Mouse (Mus musculus): ENCODE measurements at regions not wholly inside any gene's neighbourhood (a gene's known extent, or its start where the extent isn't known, plus 50 kb on each side); places are given as distances from the start of the nearest gene placed in this dataset.
"Not testable (repeated sequence)": the region's sequence is repeated elsewhere in the genome, so short reads cannot be mapped to it uniquely, and the experiment has no call there.

DNA sequence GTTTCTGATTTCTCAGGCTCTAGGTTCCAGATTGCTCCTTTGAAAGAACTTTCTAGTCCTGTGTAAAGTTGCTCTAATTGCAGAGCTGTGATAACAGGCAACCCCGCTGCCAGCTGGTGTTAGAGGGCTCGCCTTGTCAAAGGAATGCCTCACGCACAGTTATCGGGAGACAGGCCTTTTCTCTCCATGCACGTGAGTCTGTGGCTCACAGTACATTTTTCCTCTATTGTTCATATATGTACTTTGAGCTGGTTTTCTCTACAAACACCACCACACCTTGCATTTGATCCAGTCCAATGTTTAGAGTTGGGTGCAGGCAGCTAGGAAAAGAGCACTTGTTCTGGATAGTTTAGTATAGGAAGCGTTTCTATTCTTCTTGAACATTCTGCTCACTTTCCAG lies 151.6 kb upstream of the Rhobtb1 start:
- 93% methylated on average over 6 of the region's 6 CpGs for WGBS

DNA sequence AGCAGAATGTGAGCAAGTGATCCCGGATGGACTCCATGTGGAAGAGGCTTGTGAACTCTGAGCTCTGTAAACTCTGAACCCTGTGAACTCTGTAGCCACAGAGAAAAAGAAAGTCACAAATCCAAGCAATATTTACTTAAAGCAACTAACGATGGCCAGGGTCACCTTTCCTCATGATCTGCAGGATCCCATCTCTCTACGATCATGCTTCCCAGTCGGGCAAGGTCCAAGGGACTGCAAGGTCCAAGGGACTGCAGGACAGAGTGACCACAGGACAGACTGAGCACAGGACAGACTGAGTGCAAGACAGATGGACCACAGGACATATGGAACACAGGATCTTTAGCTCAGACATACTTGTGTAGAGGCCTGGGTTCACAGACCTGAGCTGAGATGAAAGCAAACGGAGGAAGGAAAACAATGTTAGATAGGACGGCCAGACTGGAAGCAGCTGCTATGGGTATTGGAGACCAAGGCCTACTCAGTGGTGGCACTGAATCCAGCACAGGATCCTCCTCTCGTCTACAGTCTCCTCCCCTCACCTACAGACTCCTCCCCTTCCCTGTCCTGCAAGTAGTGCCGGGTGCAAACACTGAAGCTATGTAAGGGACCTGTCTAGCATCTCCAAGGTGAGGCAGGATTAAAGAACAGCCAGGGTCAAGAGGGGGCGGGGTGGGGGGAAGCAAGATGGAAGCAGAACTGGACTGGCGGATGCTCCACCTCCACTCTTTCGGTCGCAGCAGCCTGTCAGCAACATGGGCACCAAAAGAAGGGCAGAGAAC lies 149.4 kb upstream of the Rhobtb1 start:
- H3K9ac ChIP-seq (replicated peaks; ENCODE audit: low read length) = no peak overlapping the region
- H3K4me2 ChIP-seq (ENCODE audit: low read length) = no peak overlapping the region
- no peaks in the 10 kb centered on the region for H3K36me3 ChIP-seq (ENCODE audit: control insufficient read depth, insufficient read depth, low read length)
- H3K9me3 ChIP-seq (ENCODE audit: control insufficient read depth, low read length) = no peaks in the 10 kb centered on the region
- no peak overlapping the region for H3K4me3 ChIP-seq (replicated peaks; ENCODE audit: low read depth, low read length)
- DNase-seq (no peak), ATAC-seq (ENCODE audit: low FRiP score, low TSS enrichment) (no peak)
- no peaks in the 10 kb centered on the region for H3K4me1 ChIP-seq (ENCODE audit: control insufficient read depth, insufficient read depth, low read length)
- no peaks in the 10 kb centered on the region for H3K27me3 ChIP-seq (ENCODE audit: control insufficient read depth, insufficient read depth, low read length)
- H3K27ac ChIP-seq (replicated peaks; ENCODE audit: low read depth, low read length) = no peak overlapping the region
- 92% methylated on average over 12 of the region's 12 CpGs for WGBS

More for the DNA sequence above, 151.6 kb upstream of the Rhobtb1 start:
- Histone ChIP-seq H3K4me3 (replicated peaks; ENCODE audit: low read depth, low read length) (no peak overlapping the region), H3K9ac (replicated peaks; ENCODE audit: low read length) (no peak overlapping the region), H3K9me3 (ENCODE audit: control insufficient read depth, low read length) (no peaks in the 10 kb centered on the region), H3K27me3 (ENCODE audit: control insufficient read depth, insufficient read depth, low read length) (no peaks in the 10 kb centered on the region), H3K27ac (replicated peaks; ENCODE audit: low read depth, low read length) (no peak overlapping the region), H3K36me3 (ENCODE audit: control insufficient read depth, insufficient read depth, low read length) (no peaks in the 10 kb centered on the region), H3K4me2 (ENCODE audit: low read length) (no peak overlapping the region), H3K4me1 (ENCODE audit: control insufficient read depth, insufficient read depth, low read length) (no peaks in the 10 kb centered on the region)
- ATAC-seq (ENCODE audit: low FRiP score, low TSS enrichment) (no peak), DNase-seq (no peak)

DNA sequence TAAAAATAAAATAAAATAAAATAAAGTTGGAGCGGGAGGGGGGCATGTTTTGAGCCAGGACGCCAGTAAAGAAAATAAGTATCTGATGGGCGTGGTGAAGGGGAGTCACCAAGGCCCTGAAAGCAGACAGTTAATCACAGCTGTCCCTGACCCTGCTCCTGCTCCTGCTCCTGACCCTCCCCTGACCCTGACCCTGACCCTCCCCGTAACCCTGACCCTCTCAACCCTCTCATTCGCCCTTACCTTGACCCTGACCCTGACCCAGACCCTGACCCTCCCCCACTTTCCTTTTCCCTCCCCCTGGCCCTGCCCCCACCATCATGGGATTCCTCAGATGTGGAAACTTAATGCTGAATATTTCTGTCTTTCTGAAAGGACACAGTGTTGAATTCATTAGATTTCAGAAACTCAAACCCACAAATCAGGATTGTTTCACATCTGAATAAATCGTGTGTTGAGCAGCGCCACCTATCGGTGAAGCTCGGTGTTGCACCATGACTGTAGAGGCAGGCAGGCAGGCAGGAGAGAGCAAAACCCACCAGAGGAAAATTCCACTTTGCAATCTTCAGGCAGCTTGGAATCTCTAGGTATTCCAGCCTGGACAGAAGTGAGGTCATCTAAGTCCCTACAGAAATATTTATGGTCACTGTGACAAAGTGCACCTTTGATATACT lies 145.9 kb upstream of the Rhobtb1 start:
- Histone ChIP-seq H3K4me2 (ENCODE audit: low read length) (no peak overlapping the region), H3K9ac (replicated peaks; ENCODE audit: low read length) (no peak overlapping the region), H3K36me3 (ENCODE audit: control insufficient read depth, insufficient read depth, low read length) (no peaks in the 10 kb centered on the region), H3K27ac (replicated peaks; ENCODE audit: low read depth, low read length) (no peak overlapping the region), H3K9me3 (ENCODE audit: control insufficient read depth, low read length) (no peaks in the 10 kb centered on the region), H3K4me3 (replicated peaks; ENCODE audit: low read depth, low read length) (no peak overlapping the region), H3K27me3 (ENCODE audit: control insufficient read depth, insufficient read depth, low read length) (no peaks in the 10 kb centered on the region), H3K4me1 (ENCODE audit: control insufficient read depth, insufficient read depth, low read length) (no peaks in the 10 kb centered on the region)
- ATAC-seq (ENCODE audit: low FRiP score, low TSS enrichment) = no peak
- peak; percentile 89 for DNase-seq
- 54% methylated on average over 9 of the region's 9 CpGs for WGBS

DNA sequence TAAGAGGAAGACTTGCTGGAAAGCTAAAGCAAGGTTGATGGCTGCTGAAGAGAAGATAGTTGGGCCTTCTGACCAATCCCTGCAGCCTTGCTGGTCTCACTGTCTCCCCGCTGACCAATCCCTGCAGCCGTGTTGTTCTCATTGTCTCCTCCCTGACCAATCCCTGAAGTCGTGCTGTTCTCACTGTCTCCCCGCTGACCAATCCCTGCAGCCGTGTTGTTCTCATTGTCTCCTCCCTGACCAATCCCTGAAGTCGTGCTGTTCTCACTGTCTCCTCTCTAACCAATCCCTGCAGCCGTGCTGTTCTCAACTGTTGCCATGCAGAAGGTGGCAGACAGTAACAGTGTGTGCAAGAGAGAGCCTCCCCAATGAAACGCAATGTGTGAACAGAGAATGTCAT lies 142.6 kb upstream of the Rhobtb1 start:
- H3K9ac ChIP-seq (replicated peaks; ENCODE audit: low read length); H3K36me3 ChIP-seq (ENCODE audit: control insufficient read depth, insufficient read depth, low read length); H3K4me1 ChIP-seq (ENCODE audit: control insufficient read depth, insufficient read depth, low read length); H3K4me3 ChIP-seq (replicated peaks; ENCODE audit: low read depth, low read length); H3K27ac ChIP-seq (replicated peaks; ENCODE audit: low read depth, low read length); H3K9me3 ChIP-seq (ENCODE audit: control insufficient read depth, low read length); ATAC-seq (ENCODE audit: low FRiP score, low TSS enrichment); H3K4me2 ChIP-seq (ENCODE audit: low read length); DNase-seq; H3K27me3 ChIP-seq (ENCODE audit: control insufficient read depth, insufficient read depth, low read length): not testable (repeated sequence)
- WGBS = 93% methylated on average over 8 of the region's 8 CpGs

DNA sequence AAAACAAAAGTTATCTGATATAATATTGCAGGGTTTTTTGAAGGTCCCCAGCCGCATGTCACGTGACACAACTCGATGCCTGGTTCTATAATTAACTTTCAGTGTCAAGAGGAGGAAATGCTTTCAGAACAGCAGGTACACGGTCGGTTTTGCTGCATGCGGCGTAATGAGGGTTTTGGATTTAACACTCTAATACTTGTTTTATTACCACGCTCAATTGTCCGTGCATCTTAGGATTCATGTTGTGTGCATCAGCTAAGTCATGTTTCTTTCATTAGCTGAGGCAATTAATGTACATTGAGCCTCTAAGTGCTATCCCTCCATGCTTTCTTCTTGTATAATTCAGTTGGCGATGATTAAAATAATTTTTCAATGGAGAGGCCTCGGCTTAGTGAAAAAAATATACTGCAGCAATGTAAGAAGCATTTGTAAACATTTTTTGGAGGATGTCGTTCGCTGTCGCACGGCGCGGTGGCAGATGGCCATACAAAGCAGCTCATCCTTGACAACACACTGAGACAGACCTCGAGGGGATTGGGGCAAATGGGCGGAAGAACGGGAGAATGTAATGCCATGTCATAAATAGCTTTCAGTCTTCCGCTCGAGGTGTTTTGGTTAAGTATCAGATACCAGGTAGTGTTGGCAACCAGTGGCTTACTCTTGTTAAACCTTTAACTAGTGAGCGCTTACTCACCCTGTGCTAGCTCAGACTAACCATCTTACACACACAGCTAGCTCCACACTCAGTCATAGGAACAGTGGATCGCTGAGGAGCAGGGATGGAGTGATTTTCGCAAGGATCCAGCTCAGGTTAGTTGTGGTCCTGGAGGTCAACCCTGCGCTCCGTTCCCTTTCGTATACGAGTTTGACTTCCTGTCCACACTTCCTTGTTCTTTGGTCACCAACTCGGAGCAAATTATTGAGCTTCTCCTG lies 130.2 kb upstream of the Rhobtb1 start:
- Histone ChIP-seq H3K4me1 (ENCODE audit: control insufficient read depth, insufficient read depth, low read length) (no peaks in the 10 kb centered on the region), H3K4me2 (ENCODE audit: low read length) (peak overlapping the region; percentile 36), H3K36me3 (ENCODE audit: control insufficient read depth, insufficient read depth, low read length) (no peaks in the 10 kb centered on the region), H3K9me3 (ENCODE audit: control insufficient read depth, low read length) (no peaks in the 10 kb centered on the region), H3K27ac (replicated peaks; ENCODE audit: low read depth, low read length) (peak overlapping the region; percentile 49), H3K27me3 (ENCODE audit: control insufficient read depth, insufficient read depth, low read length) (no peaks in the 10 kb centered on the region), H3K9ac (replicated peaks; ENCODE audit: low read length) (no peak overlapping the region), H3K4me3 (replicated peaks; ENCODE audit: low read depth, low read length) (no peak overlapping the region)
- WGBS = 66% methylated on average over 30 of the region's 30 CpGs
- ATAC-seq (ENCODE audit: low FRiP score, low TSS enrichment) = no peak
- peak; percentile 67 for DNase-seq

DNA sequence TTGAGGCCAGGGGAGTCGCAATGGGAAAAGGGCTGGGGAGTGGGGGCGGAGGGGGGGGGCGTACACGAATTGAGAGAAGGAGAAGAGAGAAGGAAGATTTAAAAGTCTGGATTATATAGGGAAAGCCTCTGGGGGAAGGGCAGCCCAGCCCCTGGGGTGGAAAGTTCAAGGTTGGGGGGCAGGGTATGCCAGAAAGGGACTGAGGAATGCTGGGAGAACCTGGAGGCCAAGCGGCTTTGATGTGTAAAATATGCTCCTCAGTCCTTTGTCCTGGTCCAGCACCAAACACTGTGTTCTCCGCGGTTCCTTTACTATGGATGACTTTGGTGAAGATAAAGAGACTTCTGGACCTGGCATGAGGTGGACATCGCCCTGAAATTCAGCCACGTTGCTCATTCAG lies 117.8 kb upstream of the Rhobtb1 start:
- H3K27ac ChIP-seq (replicated peaks; ENCODE audit: low read depth, low read length) = no peak overlapping the region
- DNase-seq (no peak), ATAC-seq (ENCODE audit: low FRiP score, low TSS enrichment) (no peak)
- H3K9me3 ChIP-seq (ENCODE audit: control insufficient read depth, low read length) = no peaks in the 10 kb centered on the region
- H3K36me3 ChIP-seq (ENCODE audit: control insufficient read depth, insufficient read depth, low read length) = no peaks in the 10 kb centered on the region
- H3K4me2 ChIP-seq (ENCODE audit: low read length) = no peak overlapping the region
- H3K9ac ChIP-seq (replicated peaks; ENCODE audit: low read length) = no peak overlapping the region
- H3K4me1 ChIP-seq (ENCODE audit: control insufficient read depth, insufficient read depth, low read length) = no peaks in the 10 kb centered on the region
- no peaks in the 10 kb centered on the region for H3K27me3 ChIP-seq (ENCODE audit: control insufficient read depth, insufficient read depth, low read length)
- 72% methylated on average over 9 of the region's 9 CpGs for WGBS
- no peak overlapping the region for H3K4me3 ChIP-seq (replicated peaks; ENCODE audit: low read depth, low read length)

DNA sequence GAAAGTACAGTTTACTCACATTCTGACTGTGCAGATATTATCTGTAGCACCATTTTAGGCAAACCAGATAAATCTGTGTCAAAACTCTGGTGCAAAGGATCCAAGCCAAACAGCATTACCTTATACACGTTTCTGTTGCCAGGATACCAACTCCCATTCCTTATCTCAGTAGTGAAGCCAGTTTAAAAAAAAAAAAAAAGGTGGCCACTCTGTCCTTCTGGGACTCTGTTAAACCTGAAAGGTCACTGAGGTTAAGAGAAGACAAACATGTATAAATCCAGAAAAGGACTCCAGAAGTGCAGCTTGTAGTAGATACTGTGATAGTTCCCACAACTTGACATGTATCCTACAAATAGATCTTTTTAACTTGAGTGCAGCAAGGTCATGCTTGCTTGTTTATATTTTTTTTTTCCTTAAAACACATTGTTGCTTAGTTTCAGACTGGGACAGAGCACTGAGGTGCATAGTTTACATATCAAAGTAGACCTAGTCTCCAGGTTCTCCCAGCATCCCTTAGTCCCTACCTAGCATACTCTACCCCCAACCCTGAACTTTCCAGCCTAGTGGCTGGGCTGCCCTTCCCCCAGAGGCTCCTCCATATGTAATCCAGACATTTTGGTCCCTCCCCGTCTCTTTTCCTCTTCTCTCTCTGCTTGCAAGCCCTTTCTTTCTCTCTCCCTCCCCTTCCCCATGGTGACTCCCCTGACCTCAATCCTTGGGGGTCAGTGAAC lies 116.7 kb upstream of the Rhobtb1 start:
- H3K27me3 ChIP-seq (ENCODE audit: control insufficient read depth, insufficient read depth, low read length) = no peaks in the 10 kb centered on the region
- no peaks in the 10 kb centered on the region for H3K4me1 ChIP-seq (ENCODE audit: control insufficient read depth, insufficient read depth, low read length)
- ATAC-seq (ENCODE audit: low FRiP score, low TSS enrichment) = no peak
- no peak overlapping the region for H3K9ac ChIP-seq (replicated peaks; ENCODE audit: low read length)
- H3K9me3 ChIP-seq (ENCODE audit: control insufficient read depth, low read length) = no peaks in the 10 kb centered on the region
- no peak overlapping the region for H3K4me2 ChIP-seq (ENCODE audit: low read length)
- no peaks in the 10 kb centered on the region for H3K36me3 ChIP-seq (ENCODE audit: control insufficient read depth, insufficient read depth, low read length)
- no peak overlapping the region for H3K27ac ChIP-seq (replicated peaks; ENCODE audit: low read depth, low read length)
- DNase-seq = no peak
- WGBS = 57% methylated on average over 2 of the region's 2 CpGs
- H3K4me3 ChIP-seq (replicated peaks; ENCODE audit: low read depth, low read length) = no peak overlapping the region

DNA sequence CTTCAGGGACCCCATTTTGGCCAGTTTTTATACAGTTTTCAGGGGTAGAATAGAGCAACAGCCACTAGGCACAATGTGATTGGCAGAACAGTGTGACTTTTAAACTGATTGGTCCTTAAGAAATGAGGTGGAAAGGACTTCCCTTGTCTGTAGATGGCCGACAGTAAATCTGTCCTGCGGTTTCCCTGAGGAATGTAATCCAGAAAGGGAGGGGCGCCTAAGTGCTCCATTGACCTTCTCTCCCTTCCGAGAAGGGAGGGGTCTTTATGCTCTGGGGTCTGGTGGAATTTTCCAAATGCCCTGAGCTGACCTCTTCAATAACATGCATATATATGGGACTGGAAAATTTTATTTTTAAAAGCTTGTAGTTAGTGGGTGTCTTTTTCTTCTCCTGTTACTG lies 115.7 kb upstream of the Rhobtb1 start:
- 88% methylated on average over 4 of the region's 4 CpGs for WGBS
- H3K27ac ChIP-seq (replicated peaks; ENCODE audit: low read depth, low read length); H3K36me3 ChIP-seq (ENCODE audit: control insufficient read depth, insufficient read depth, low read length); H3K4me2 ChIP-seq (ENCODE audit: low read length); H3K27me3 ChIP-seq (ENCODE audit: control insufficient read depth, insufficient read depth, low read length); ATAC-seq (ENCODE audit: low FRiP score, low TSS enrichment); DNase-seq; H3K4me1 ChIP-seq (ENCODE audit: control insufficient read depth, insufficient read depth, low read length); H3K9me3 ChIP-seq (ENCODE audit: control insufficient read depth, low read length); H3K9ac ChIP-seq (replicated peaks; ENCODE audit: low read length); H3K4me3 ChIP-seq (replicated peaks; ENCODE audit: low read depth, low read length): not testable (repeated sequence)

Data from midbrain, embryonic 14.5 days (tissue).